Mouse (Mus musculus) c-Kit-negative CD71-positive TER-119-positive erythroid progenitor cells, embryonic 14.5 days (primary cell): Measurements from ENCODE around the gene Arhgap6.
A peak's percentile ranks its signal among the peaks of the same experiment; 100 is the strongest.
"Not testable (repeated sequence)": the region's sequence is repeated elsewhere in the genome, so short reads cannot be mapped to it uniquely, and the experiment has no call there.

Source experiments
- DNase-seq: peaks from one replicate; pipeline ENCODE4 v3.0.0-alpha.2; 2013; ENCODE audit warnings: low read depth, low spot score

The Arhgap6 gene

GRCm38 (mm10) chrX:169308559-169308958 lies 513.7 kb downstream of the Arhgap6 start:
- no peak for DNase-seq

- DNase-seq = no peak
Observed at GRCm38 (mm10) chrX:169319066-169319760, 524.3 kb downstream of the Arhgap6 start.

- DNase-seq = peak; percentile 77
Observed at GRCm38 (mm10) chrX:169319945-169320667, 525.2 kb downstream of the Arhgap6 start, which contains the start of gene Hccs. Gene Hccs, minus strand, starts transcription at chrX:169320372.

- not testable (repeated sequence) for DNase-seq
Observed at GRCm38 (mm10) chrX:169320668-169321005, 525.7 kb downstream of the Arhgap6 start.

- no peak for DNase-seq
Observed at GRCm38 (mm10) chrX:169325929-169326595, 531.2 kb downstream of the Arhgap6 start.

- DNase-seq = no peak
Observed at GRCm38 (mm10) chrX:169332264-169332663, 537.4 kb downstream of the Arhgap6 start.

- DNase-seq = no peak
Observed at GRCm38 (mm10) chrX:169337559-169337958, 542.7 kb downstream of the Arhgap6 start.

GRCm38 (mm10) chrX:169338213-169338612 lies 543.3 kb downstream of the Arhgap6 start:
- no peak for DNase-seq
